Comparison of ENCODE assay signal across 15 mouse cellular contexts in genomic region chr6:118084596-118084995, GRCm38 (mm10). TPM values are rescaled to one million over a fixed set of nuclear protein-coding genes. Genes with fewer than 3 reads are reported as not detected.
DNase-seq lines count a peak whose midpoint lies in the region; TF ChIP-seq lines count a peak whose summit lies in the region.
"Had no signal": no experiment of that assay in that cellular context is flagged by ENCODE, and none has a peak within 500 bp of the region (broad histone marks: within the 10 kb centered on the region; RNA-seq: fewer than 3 reads in every experiment).

No protein-coding gene starts in this region.

- peaks cover 44% of the 10 kb centered on the region for H3K4me1 ChIP-seq in cerebellum, adult 2 months (ENCODE audit: control insufficient read depth, insufficient read depth, low read length)
- H3K4me1 ChIP-seq: embryonic facial prominence, embryonic 10.5 days; forebrain, embryonic 13.5 days; heart, embryonic 12.5 days had no signal

- TF ChIP-seq POLR2A in cerebellum, adult 2 months (IDR thresholded peaks at IDR 0.05; ENCODE audit: borderline replicate concordance, insufficient read depth, low read length) = no peak

- no peaks in the 10 kb centered on the region for H3K27me3 ChIP-seq in cerebellum, adult 2 months (ENCODE audit: control insufficient read depth, insufficient read depth, low read length)
- H3K27me3 ChIP-seq: forebrain, embryonic 13.5 days; hindbrain, embryonic 15.5 days had no signal

- no peak overlapping the region; the same call in 1 of the 2 replicates for H3K27ac ChIP-seq in cerebellum, adult 2 months (ENCODE audit: insufficient read depth, low read length)
- H3K27ac ChIP-seq: embryonic facial prominence, embryonic 10.5 days; forebrain, embryonic 13.5 days; hindbrain, embryonic 15.5 days had no signal

- no peak for TF ChIP-seq CTCF in cerebellum, adult 2 months (IDR thresholded peaks at IDR 0.05; ENCODE audit: borderline replicate concordance, insufficient read depth, low read depth, low read length)

- 32% methylated on average over 8 of the region's 8 CpGs for WGBS in cerebellum, adult 2 months

- DNase-seq in cerebellum, adult 2 months = peak; percentile 31 to 57
- DNase-seq in cerebellum, adult 11-12 months = no peak
- DNase-seq in layer of hippocampus, adult 18-20 months (ENCODE audit: low spot score in 2 of 2) = peak; percentile 0 to 3
- DNase-seq in layer of hippocampus, adult 11-12 months (ENCODE audit: low spot score) = no peak
- DNase-seq in urinary bladder, postnatal 14 days (ENCODE audit: low spot score) = peak; percentile 1
- no peak for DNase-seq in urinary bladder, postnatal 10 days (ENCODE audit: low spot score)
- no peak for DNase-seq in lung, postnatal 36 days
- DNase-seq: adrenal gland, adult 2 months; adrenal gland, postnatal 25 days; forebrain, postnatal 0 days; gastrocnemius, postnatal 14 days had no signal

- no peak overlapping the region for H3K4me3 ChIP-seq in cerebellum, adult 2 months (replicated peaks; ENCODE audit: insufficient read depth, low read depth, low read length)
- H3K4me3 ChIP-seq: embryonic facial prominence, embryonic 10.5 days; forebrain, embryonic 13.5 days; heart, embryonic 12.5 days; hindbrain, embryonic 15.5 days had no signal

RNA-seq across cellular contexts. Expression of gene Csgalnact2, which starts 54.3 kb away (rescaled TPM):
- 10.2 and 10.8 TPM in 2 replicates for polyA plus RNA-seq in cerebellum, adult 2 months (2012; rRNA removed)
- total RNA-seq in layer of hippocampus, adult 18-20 months (2021) = 10 to 100 TPM; 11.0 to 12.7 TPM

Comparison
In these comparisons a context has a peak if more than half of its experiments do, and no peak if none do; other contexts are left out.
1. DNase-seq: peak in cerebellum, adult 2 months (2 of 2), layer of hippocampus, adult 18-20 months (2 of 2) and urinary bladder, postnatal 14 days (single experiment); none in cerebellum, adult 11-12 months (single experiment), layer of hippocampus, adult 11-12 months (single experiment), urinary bladder, postnatal 10 days (single experiment) and lung, postnatal 36 days (single experiment).